Mouse (Mus musculus): ENCODE data around the gene Adk.
"Not testable (repeated sequence)": the region's sequence is repeated elsewhere in the genome, so short reads cannot be mapped to it uniquely, and the experiment has no call there.

GRCm38 (mm10) chr14:21488426-21489115 lies 436.2 kb downstream of the Adk start:
- TF ChIP-seq CTCF (IDR thresholded peaks at IDR 0.05; ENCODE audit: control insufficient read depth, insufficient read depth, low read length); POLR2A (IDR thresholded peaks at IDR 0.05; ENCODE audit: borderline replicate concordance, control insufficient read depth, low read depth, low read length): not testable (repeated sequence)
